Mouse (Mus musculus) C2C12 (cell line): ENCODE results near the gene Rif1.

Experiments used
- CEBPB ChIP-seq: IDR thresholded peaks from one replicate; pipeline ENCODE4 v1.6.1; 2011; ENCODE audit warnings: low read depth, mild to moderate bottlenecking, control low read depth, moderate library complexity
- CTCF ChIP-seq: IDR thresholded peaks from one replicate; pipeline ENCODE4 v1.5.1; 2011; ENCODE audit not compliant: control insufficient read depth, insufficient read depth, insufficient read length
- MAX ChIP-seq: IDR thresholded peaks from one replicate; pipeline ENCODE4 v1.6.1; 2011; ENCODE audit warnings: mild to moderate bottlenecking, control low read depth
- MYOD1 ChIP-seq: IDR thresholded peaks from one replicate; pipeline ENCODE4 v1.6.1; 2011; ENCODE audit warnings: low read depth; ENCODE audit not compliant: control insufficient read depth, insufficient read length
- MYOG ChIP-seq: IDR thresholded peaks from one replicate; pipeline ENCODE4 v1.6.1; 2011; ENCODE audit not compliant: control insufficient read depth, insufficient read length; ENCODE audit errors: extremely low read depth
- USF1 ChIP-seq: IDR thresholded peaks from one replicate; pipeline ENCODE4 v1.6.1; 2011; ENCODE audit warnings: low read depth, mild to moderate bottlenecking, control low read depth, moderate library complexity

GRCm38 (mm10) chr2:52052335-52052734 is 20.3 kb upstream of the Rif1 start:
- TF ChIP-seq CTCF (no peak), USF1 (no peak), MYOD1 (no peak), MYOG (no peak), CEBPB (no peak), MAX (no peak)
